Mouse (Mus musculus): ENCODE measurements around the gene Nlrc5. TPM values are rescaled to one million over a fixed set of nuclear protein-coding genes. Genes with fewer than 3 reads are reported as not detected.

The Nlrc5 gene
- polyA plus RNA-seq, 1 experiment: 56.8 TPM

GRCm38 (mm10) chr8:94438659-94439058 lies 4.5 kb downstream of the Nlrc5 start:
- no peak overlapping the region for H3K27ac ChIP-seq (ENCODE audit: control insufficient read depth, insufficient read depth, low read length)
- over 99% methylated on average over 5 of the region's 5 CpGs for WGBS
- peaks cover 10% of the 10 kb centered on the region for H3K4me1 ChIP-seq (replicated peaks; ENCODE audit: control insufficient read depth, insufficient read depth, low read length)
- DNase-seq: no peak
- TF ChIP-seq CTCF (IDR thresholded peaks at IDR 0.05; ENCODE audit: borderline replicate concordance, control insufficient read depth, extremely low read depth, insufficient read depth, low read length, poor library complexity): no peak
- no peak for TF ChIP-seq POLR2A (IDR thresholded peaks at IDR 0.05; ENCODE audit: control insufficient read depth, extremely low read depth, insufficient read depth, low read length, poor library complexity)
- no peaks in the 10 kb centered on the region for H3K27me3 ChIP-seq (ENCODE audit: control insufficient read depth, insufficient read depth, low read length)
- H3K36me3 ChIP-seq (ENCODE audit: control insufficient read depth, insufficient read depth, low read length): no peaks in the 10 kb centered on the region
- no peak overlapping the region for H3K4me3 ChIP-seq (ENCODE audit: control insufficient read depth, insufficient read depth, low read length)

GRCm38 (mm10) chr8:94439691-94440090 lies 5.5 kb downstream of the Nlrc5 start:
- H3K36me3 ChIP-seq (ENCODE audit: control insufficient read depth, insufficient read depth, low read length): no peaks in the 10 kb centered on the region
- H3K4me1 ChIP-seq (replicated peaks; ENCODE audit: control insufficient read depth, insufficient read depth, low read length): peaks cover 6% of the 10 kb centered on the region
- no peak for DNase-seq
- no peak for TF ChIP-seq POLR2A (IDR thresholded peaks at IDR 0.05; ENCODE audit: control insufficient read depth, extremely low read depth, insufficient read depth, low read length, poor library complexity)
- TF ChIP-seq CTCF (IDR thresholded peaks at IDR 0.05; ENCODE audit: borderline replicate concordance, control insufficient read depth, extremely low read depth, insufficient read depth, low read length, poor library complexity): no peak
- no peak overlapping the region for H3K4me3 ChIP-seq (ENCODE audit: control insufficient read depth, insufficient read depth, low read length)
- H3K27me3 ChIP-seq (ENCODE audit: control insufficient read depth, insufficient read depth, low read length): no peaks in the 10 kb centered on the region
- no peak overlapping the region for H3K27ac ChIP-seq (ENCODE audit: control insufficient read depth, insufficient read depth, low read length)

GRCm38 (mm10) chr8:94440389-94440788 lies 6.2 kb downstream of the Nlrc5 start:
- H3K4me3 ChIP-seq (ENCODE audit: control insufficient read depth, insufficient read depth, low read length): no peak overlapping the region
- WGBS: 95% methylated on average over 1 of the region's 1 CpGs
- H3K4me1 ChIP-seq (replicated peaks; ENCODE audit: control insufficient read depth, insufficient read depth, low read length): peaks cover 4% of the 10 kb centered on the region
- no peak overlapping the region for H3K27ac ChIP-seq (ENCODE audit: control insufficient read depth, insufficient read depth, low read length)
- TF ChIP-seq POLR2A (IDR thresholded peaks at IDR 0.05; ENCODE audit: control insufficient read depth, extremely low read depth, insufficient read depth, low read length, poor library complexity) (no peak), CTCF (IDR thresholded peaks at IDR 0.05; ENCODE audit: borderline replicate concordance, control insufficient read depth, extremely low read depth, insufficient read depth, low read length, poor library complexity) (no peak)
- no peak for DNase-seq
- no peaks in the 10 kb centered on the region for H3K36me3 ChIP-seq (ENCODE audit: control insufficient read depth, insufficient read depth, low read length)
- no peaks in the 10 kb centered on the region for H3K27me3 ChIP-seq (ENCODE audit: control insufficient read depth, insufficient read depth, low read length)

DNA sequence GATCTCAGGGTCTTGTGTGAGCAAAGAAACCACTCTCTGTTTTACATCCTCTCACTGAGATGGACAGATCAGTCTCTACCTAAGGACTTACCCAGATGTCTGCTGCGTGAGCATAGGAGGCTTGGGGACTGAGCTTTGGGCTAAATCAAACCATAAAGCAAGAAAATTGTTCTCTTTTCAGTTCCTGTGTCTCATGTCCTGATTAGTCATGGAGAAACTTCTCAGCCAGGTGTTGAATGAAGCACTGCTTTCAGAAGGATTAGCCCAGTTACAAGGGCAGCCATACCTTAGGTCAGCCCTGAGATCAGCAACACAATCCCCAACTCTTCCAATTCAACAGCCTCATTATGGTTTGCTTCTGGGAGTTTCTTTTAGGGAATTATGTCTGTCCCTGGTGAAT lies 7.5 kb downstream of the Nlrc5 start:
- DNase-seq: no peak
- WGBS: 98% methylated on average over 1 of the region's 1 CpGs
- H3K4me1 ChIP-seq (replicated peaks; ENCODE audit: control insufficient read depth, insufficient read depth, low read length): 0 out of 2 replicates have a peak, but pooled peaks cover 2% of the 10 kb centered on the region
- no peak overlapping the region for H3K4me3 ChIP-seq (ENCODE audit: control insufficient read depth, insufficient read depth, low read length)
- TF ChIP-seq POLR2A (IDR thresholded peaks at IDR 0.05; ENCODE audit: control insufficient read depth, extremely low read depth, insufficient read depth, low read length, poor library complexity) (no peak), CTCF (IDR thresholded peaks at IDR 0.05; ENCODE audit: borderline replicate concordance, control insufficient read depth, extremely low read depth, insufficient read depth, low read length, poor library complexity) (no peak)
- H3K36me3 ChIP-seq (ENCODE audit: control insufficient read depth, insufficient read depth, low read length): no peaks in the 10 kb centered on the region
- H3K27ac ChIP-seq (ENCODE audit: control insufficient read depth, insufficient read depth, low read length): no peak overlapping the region
- H3K27me3 ChIP-seq (ENCODE audit: control insufficient read depth, insufficient read depth, low read length): no peaks in the 10 kb centered on the region

DNA sequence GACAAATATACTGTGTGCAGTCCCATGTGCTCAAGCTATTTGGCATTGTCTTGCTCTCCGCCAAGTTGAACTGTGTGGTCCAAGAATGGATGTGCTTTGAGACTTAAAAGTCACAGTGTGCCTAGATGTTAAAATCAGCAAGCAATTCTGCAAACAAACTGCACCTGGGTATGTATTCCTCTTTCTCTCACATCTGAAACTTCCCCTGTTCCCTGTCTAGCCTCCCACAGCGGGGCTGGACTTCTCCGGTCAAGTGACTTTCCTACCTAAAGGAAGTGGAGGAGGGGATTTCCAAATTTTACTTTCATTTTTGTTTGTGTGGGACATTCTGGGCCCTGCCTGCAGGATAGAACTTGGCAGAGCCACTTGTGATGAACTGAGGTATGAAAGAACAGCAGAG lies 9.0 kb downstream of the Nlrc5 start:
- Histone ChIP-seq H3K36me3 (ENCODE audit: control insufficient read depth, insufficient read depth, low read length) (no peaks in the 10 kb centered on the region), H3K27ac (ENCODE audit: control insufficient read depth, insufficient read depth, low read length) (no peak overlapping the region), H3K4me1 (replicated peaks; ENCODE audit: control insufficient read depth, insufficient read depth, low read length) (0 out of 2 replicates have a peak, but pooled peaks cover 2% of the 10 kb centered on the region), H3K4me3 (ENCODE audit: control insufficient read depth, insufficient read depth, low read length) (no peak overlapping the region), H3K27me3 (ENCODE audit: control insufficient read depth, insufficient read depth, low read length) (no peaks in the 10 kb centered on the region)
- WGBS: 73% methylated on average over 3 of the region's 3 CpGs
- TF ChIP-seq POLR2A (IDR thresholded peaks at IDR 0.05; ENCODE audit: control insufficient read depth, extremely low read depth, insufficient read depth, low read length, poor library complexity) (no peak), CTCF (IDR thresholded peaks at IDR 0.05; ENCODE audit: borderline replicate concordance, control insufficient read depth, extremely low read depth, insufficient read depth, low read length, poor library complexity) (no peak)
- no peak for DNase-seq

- DNase-seq: no peak
- no peak for TF ChIP-seq CTCF (IDR thresholded peaks at IDR 0.05; ENCODE audit: borderline replicate concordance, control insufficient read depth, extremely low read depth, insufficient read depth, low read length, poor library complexity)
- no peak for TF ChIP-seq POLR2A (IDR thresholded peaks at IDR 0.05; ENCODE audit: control insufficient read depth, extremely low read depth, insufficient read depth, low read length, poor library complexity)
- 0 out of 2 replicates have a peak, but pooled peaks cover 2% of the 10 kb centered on the region for H3K4me1 ChIP-seq (replicated peaks; ENCODE audit: control insufficient read depth, insufficient read depth, low read length)
- H3K27ac ChIP-seq (ENCODE audit: control insufficient read depth, insufficient read depth, low read length): no peak overlapping the region
- H3K36me3 ChIP-seq (ENCODE audit: control insufficient read depth, insufficient read depth, low read length): no peaks in the 10 kb centered on the region
- H3K27me3 ChIP-seq (ENCODE audit: control insufficient read depth, insufficient read depth, low read length): no peaks in the 10 kb centered on the region
- WGBS: 69% methylated on average over 2 of the region's 2 CpGs
- no peak overlapping the region for H3K4me3 ChIP-seq (ENCODE audit: control insufficient read depth, insufficient read depth, low read length)
Observed at GRCm38 (mm10) chr8:94444480-94444879, 10.3 kb downstream of the Nlrc5 start.

- DNase-seq: no peak
- TF ChIP-seq CTCF (IDR thresholded peaks at IDR 0.05; ENCODE audit: borderline replicate concordance, control insufficient read depth, extremely low read depth, insufficient read depth, low read length, poor library complexity): no peak
- TF ChIP-seq POLR2A (IDR thresholded peaks at IDR 0.05; ENCODE audit: control insufficient read depth, extremely low read depth, insufficient read depth, low read length, poor library complexity): no peak
- H3K27me3 ChIP-seq (ENCODE audit: control insufficient read depth, insufficient read depth, low read length): no peaks in the 10 kb centered on the region
- H3K27ac ChIP-seq (ENCODE audit: control insufficient read depth, insufficient read depth, low read length): no peak overlapping the region
- H3K36me3 ChIP-seq (ENCODE audit: control insufficient read depth, insufficient read depth, low read length): no peaks in the 10 kb centered on the region
- 91% methylated on average over 3 of the region's 3 CpGs for WGBS
- H3K4me1 ChIP-seq (replicated peaks; ENCODE audit: control insufficient read depth, insufficient read depth, low read length): no peaks in the 10 kb centered on the region
- no peak overlapping the region for H3K4me3 ChIP-seq (ENCODE audit: control insufficient read depth, insufficient read depth, low read length)
Observed at GRCm38 (mm10) chr8:94447142-94447541, 13.0 kb downstream of the Nlrc5 start.

All from thymus, adult 2 months (tissue).